Mouse (Mus musculus) embryonic facial prominence, embryonic 15.5 days (tissue): ENCODE measurements around the gene Sgsm2. TPM values are rescaled to one million over a fixed set of nuclear protein-coding genes. Genes with fewer than 3 reads are reported as not detected.

Experiments
- ATAC-seq: fragments of 200-750 bp; cut with Nextera tagmentation; 2 replicates; pipeline ENCODE4 v1.8.0; 2017; ENCODE audit warnings: low read depth, moderate TSS enrichment; ENCODE audit not compliant: insufficient number of reproducible peaks, low FRiP score, low TSS enrichment
- H3K27ac ChIP-seq: fragments of 300-500 bp; sonication (generic); replicated peaks from 2 replicates; pipeline ENCODE4 v1.5.1; 2015; ENCODE audit warnings: mild to moderate bottlenecking, inconsistent platforms
- H3K27me3 ChIP-seq: fragments of 300-500 bp; sonication (generic); 2 replicates; pipeline ENCODE4 v1.6.1; 2015; ENCODE audit warnings: inconsistent platforms
- H3K36me3 ChIP-seq: fragments of 300-500 bp; sonication (generic); 2 replicates; pipeline ENCODE4 v1.6.1; 2015; ENCODE audit warnings: mild to moderate bottlenecking, inconsistent platforms
- H3K4me1 ChIP-seq: fragments of 300-500 bp; sonication (generic); 2 replicates; pipeline ENCODE4 v1.6.1; 2015; ENCODE audit warnings: inconsistent platforms
- H3K4me2 ChIP-seq: fragments of 300-500 bp; sonication (generic); replicated peaks from 2 replicates; pipeline ENCODE4 v1.6.1; 2015; ENCODE audit warnings: mild to moderate bottlenecking, inconsistent platforms
- H3K4me3 ChIP-seq: fragments of 300-500 bp; sonication (generic); replicated peaks from 2 replicates; pipeline ENCODE4 v1.5.1; 2015; ENCODE audit warnings: mild to moderate bottlenecking, inconsistent platforms
- H3K9ac ChIP-seq: fragments of 300-500 bp; sonication (generic); 2 replicates; pipeline ENCODE4 v1.6.1; 2015; ENCODE audit warnings: inconsistent platforms
- H3K9me3 ChIP-seq: fragments of 300-500 bp; sonication (generic); replicated peaks from 2 replicates; pipeline ENCODE4 v1.6.1; 2016; ENCODE audit warnings: inconsistent platforms
- WGBS: fragments of 180-500 bp; shearing (Covaris S2); methylation state at CpG from one replicate; pipeline ENCODE4 v1.1.7; 2015; 5-methylcytosine and 5-hydroxymethylcytosine counted together
- polyA plus RNA-seq: library from polyadenylated mRNA; unstranded; fragments of >200 nt; fragmentation: Nextera tagmentation; extraction: Ambion mirVana; gene quantifications from 2 replicates; pipeline ENCODE4 v1.2.1, GENCODE M21; 2015

The Sgsm2 gene
- polyA plus RNA-seq, 1 experiment from 2014 or later = 6.8 TPM

DNA sequence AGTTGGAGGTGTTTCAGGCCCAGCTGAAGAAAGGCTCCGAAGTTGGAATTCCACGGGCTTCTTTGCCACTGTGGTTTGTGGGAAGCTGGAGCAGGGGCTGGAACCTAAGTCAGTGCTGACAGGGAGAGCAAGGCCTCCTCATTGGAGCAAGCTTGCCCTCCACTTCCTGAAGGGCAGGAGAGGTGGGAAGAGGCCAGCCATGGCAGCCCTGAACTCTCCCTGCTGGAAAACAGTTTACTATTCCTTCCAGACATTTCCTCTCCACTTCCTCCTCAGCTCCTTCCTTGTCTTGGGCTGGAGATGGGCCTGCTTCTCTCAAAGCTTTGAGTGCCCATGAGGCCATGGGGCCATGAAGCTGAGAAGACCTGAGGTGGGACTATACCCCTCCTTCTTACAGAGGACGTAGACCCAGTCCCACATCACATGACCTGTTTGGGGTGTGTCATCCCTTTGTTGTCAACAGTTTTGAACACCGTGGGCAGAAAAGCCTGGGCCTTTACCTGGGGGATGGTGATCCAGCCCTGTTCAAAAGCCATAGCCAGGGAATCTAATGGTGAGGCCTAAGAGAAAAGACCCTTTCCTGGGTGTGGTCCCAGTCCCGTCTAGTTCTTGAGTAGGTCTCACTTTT is 62.1 kb downstream of the Sgsm2 start:
- Histone ChIP-seq H3K27me3 (no peaks in the 10 kb centered on the region), H3K4me1 (peaks cover 60% of the 10 kb centered on the region), H3K36me3 (0 out of 2 replicates have a peak, but pooled peaks cover under 1% of the 10 kb centered on the region), H3K27ac (peak overlapping the region; percentile 56), H3K9me3 (no peaks in the 10 kb centered on the region), H3K4me2 (no peak overlapping the region), H3K9ac (no peak overlapping the region), H3K4me3 (no peak overlapping the region)
- WGBS = 49% methylated on average over 5 of the region's 5 CpGs
- no peak for ATAC-seq

DNA sequence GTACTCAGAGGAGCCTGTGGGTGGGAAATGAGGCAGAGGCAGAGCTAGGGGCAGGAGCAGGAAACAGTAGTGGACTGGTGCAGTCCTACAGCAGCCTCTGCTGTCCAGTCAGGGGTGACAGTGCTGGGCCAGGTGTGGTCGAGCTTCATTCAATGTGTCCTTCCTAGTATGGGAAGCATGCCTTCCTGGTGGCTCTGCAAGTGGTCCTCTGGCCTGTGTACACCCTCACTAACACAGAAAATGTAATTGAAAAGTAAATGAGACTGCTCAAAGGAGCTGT is 62.6 kb downstream of the Sgsm2 start:
- Histone ChIP-seq H3K27me3 (no peaks in the 10 kb centered on the region), H3K9ac (no peak overlapping the region), H3K27ac (peak overlapping the region; percentile 56), H3K4me2 (no peak overlapping the region), H3K36me3 (no peaks in the 10 kb centered on the region), H3K9me3 (no peaks in the 10 kb centered on the region), H3K4me3 (no peak overlapping the region), H3K4me1 (peaks cover 61% of the 10 kb centered on the region)
- 53% methylated on average over 1 of the region's 1 CpGs for WGBS
- no peak for ATAC-seq

DNA sequence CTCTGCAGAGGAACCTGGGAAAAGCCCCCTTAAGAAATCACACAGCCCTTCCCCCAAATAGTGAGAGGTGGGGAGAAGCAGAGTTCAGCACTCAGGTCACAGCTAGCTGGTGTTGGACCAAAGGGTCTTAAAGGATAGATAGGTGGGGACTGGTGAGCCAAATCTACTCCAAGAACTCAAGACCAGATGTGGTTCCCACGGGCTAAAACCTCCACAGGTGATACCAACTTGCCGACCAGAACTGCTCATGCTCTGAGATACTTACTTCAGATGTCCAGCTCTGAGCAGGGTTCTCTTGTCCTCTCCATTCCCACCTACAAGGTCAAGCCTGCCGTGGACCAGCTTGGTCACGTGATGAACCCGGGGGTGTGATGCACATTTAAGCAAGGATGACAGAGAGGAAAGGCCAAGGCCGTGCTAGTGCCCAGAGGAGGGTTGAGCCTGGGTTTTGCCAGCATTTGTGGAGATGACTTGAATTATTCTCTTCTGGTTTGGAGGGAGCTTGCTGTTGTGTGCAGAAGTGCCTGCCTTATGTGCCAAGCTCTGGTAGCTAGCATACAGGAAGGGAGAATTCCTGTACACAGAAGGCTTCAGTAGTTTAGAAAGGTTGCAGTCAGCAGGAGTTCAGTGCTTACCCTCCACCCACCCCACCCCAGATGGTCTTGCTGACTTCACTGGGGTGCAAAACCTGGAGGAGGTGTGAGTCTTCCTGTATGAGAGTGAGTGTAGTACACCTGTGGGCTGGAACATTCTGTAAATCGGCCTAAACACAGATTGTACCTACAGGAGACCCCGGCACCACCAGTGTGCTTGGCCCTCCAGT is 63.1 kb downstream of the Sgsm2 start:
- H3K27ac ChIP-seq = peak overlapping the region; percentile 56
- H3K27me3 ChIP-seq = no peaks in the 10 kb centered on the region
- H3K36me3 ChIP-seq = no peaks in the 10 kb centered on the region
- H3K4me3 ChIP-seq = no peak overlapping the region; the same call in 1 of the 2 replicates
- H3K9ac ChIP-seq = no peak overlapping the region
- peak overlapping the region; percentile 85 for H3K4me2 ChIP-seq
- 79% methylated on average over 8 of the region's 8 CpGs for WGBS
- peaks cover 59% of the 10 kb centered on the region for H3K4me1 ChIP-seq
- no peak for ATAC-seq
- H3K9me3 ChIP-seq = no peaks in the 10 kb centered on the region

DNA sequence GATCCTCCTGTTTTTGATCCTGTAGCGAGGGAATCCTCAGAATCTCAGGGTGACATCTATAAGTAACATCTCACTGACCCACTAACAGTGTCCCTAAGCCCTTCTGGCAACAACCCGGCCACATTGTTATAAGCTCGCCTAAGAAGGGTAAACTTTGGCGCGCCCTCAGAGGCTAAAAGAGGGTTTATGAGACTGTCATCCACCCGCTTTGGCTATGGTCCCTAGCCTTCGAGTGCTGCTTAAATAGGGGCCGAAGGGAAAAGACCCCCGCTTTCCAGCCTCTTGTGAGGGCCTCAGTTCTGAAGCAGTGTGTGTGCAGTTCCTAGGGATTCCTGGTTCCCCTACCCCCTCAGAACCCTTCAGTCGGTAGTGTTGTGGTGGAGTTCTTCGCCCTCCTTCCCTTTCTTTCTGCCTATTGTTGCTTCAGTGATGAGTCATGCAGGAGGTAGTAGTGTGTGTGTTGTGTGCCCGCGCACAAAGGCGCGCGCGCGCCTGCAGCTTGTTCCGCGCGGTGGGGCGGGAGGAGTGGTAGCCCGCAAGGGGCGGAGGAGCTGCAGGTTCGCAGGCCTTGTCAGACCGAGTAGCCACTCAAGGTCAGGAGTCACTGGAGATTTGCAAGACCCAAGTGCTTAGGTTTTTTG is 64.2 kb downstream of the Sgsm2 start:
- H3K9ac ChIP-seq = peak overlapping the region; percentile 39
- under 1% methylated on average over 26 of the region's 26 CpGs for WGBS
- no peak for ATAC-seq
- peak overlapping the region; percentile 96 for H3K4me3 ChIP-seq
- H3K27ac ChIP-seq = peak overlapping the region; percentile 97
- peak overlapping the region; percentile 85 for H3K4me2 ChIP-seq
- H3K36me3 ChIP-seq = no peaks in the 10 kb centered on the region
- H3K27me3 ChIP-seq = no peaks in the 10 kb centered on the region
- H3K4me1 ChIP-seq = peaks cover 61% of the 10 kb centered on the region
- no peaks in the 10 kb centered on the region for H3K9me3 ChIP-seq

DNA sequence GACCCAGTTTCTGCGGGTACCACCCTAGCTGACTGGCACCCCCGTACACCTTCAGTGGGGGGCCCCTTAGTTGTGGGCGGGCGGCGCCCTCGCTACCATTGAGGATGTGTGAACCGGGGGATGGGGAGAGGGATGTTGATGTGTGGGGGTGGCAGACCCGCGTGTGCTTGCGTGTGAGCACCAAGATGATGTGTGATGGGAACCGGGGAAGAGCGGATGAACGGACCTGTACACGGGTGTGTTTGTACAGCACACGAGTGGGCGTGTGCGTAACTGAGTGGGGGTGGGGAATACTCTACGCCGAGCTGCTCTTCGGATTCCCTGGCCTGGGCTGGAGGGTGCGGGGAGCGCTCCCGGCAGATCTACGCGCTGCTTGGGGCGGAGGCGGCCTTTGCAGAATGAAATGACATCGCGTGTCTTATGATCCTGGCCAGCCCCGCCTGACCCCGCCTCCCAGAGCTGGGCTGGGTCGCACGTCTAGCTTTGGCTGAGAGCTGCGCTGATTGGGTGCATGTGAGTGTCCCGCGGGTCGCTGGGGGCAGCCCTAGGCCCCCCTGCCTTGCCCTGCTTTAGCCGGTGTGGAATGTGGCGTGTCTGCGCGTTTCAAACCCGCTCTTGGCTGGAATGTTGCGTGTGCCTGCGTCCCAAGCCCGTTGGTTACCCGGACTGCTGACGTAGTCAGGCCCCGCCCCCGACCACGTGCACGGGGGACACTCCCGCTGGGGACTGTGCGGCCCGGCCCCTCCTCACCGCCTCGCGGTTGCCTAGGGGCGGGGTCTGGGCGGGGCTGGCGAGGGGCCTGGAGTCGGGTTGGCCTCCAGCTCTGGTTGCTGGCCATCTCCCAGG is 65.0 kb downstream of the Sgsm2 start:
- WGBS = under 1% methylated on average over 61 of the region's 61 CpGs
- no peaks in the 10 kb centered on the region for H3K36me3 ChIP-seq
- H3K4me2 ChIP-seq = peak overlapping the region; percentile 85
- peak overlapping the region; percentile 96 for H3K4me3 ChIP-seq
- H3K9ac ChIP-seq = peak overlapping the region; percentile 75
- H3K27me3 ChIP-seq = no peaks in the 10 kb centered on the region
- H3K4me1 ChIP-seq = peaks cover 54% of the 10 kb centered on the region
- peak overlapping the region; percentile 97 for H3K27ac ChIP-seq
- no peaks in the 10 kb centered on the region for H3K9me3 ChIP-seq
- ATAC-seq = peak; percentile 83

DNA sequence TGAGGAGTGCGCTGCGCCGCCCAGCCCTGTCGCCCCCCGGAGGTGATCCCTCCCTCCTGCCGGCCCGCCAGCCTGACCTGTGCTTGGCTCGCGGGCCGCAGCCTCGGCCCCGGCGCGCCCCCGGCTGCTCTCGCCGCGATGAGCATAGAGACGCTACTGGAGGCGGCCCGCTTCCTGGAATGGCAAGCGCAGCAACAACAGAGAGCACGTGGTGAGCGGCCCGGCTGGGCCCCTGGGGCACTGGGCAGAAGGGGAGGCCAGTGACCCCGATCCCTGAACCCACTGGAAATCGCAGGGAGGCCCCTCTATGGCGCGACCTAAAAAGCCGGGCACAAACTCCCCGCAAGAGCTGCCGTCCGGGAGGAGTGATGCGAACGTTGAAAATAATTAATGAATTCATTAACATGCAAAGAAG is 65.7 kb downstream of the Sgsm2 start:
- H3K27ac ChIP-seq = peak overlapping the region; percentile 97
- WGBS = under 1% methylated on average over 35 of the region's 35 CpGs
- H3K36me3 ChIP-seq = no peaks in the 10 kb centered on the region
- no peak for ATAC-seq
- H3K4me1 ChIP-seq = peaks cover 47% of the 10 kb centered on the region
- H3K27me3 ChIP-seq = no peaks in the 10 kb centered on the region
- H3K9me3 ChIP-seq = no peaks in the 10 kb centered on the region
- H3K9ac ChIP-seq = peak overlapping the region; percentile 75
- peak overlapping the region; percentile 96 for H3K4me3 ChIP-seq
- H3K4me2 ChIP-seq = peak overlapping the region; percentile 85

DNA sequence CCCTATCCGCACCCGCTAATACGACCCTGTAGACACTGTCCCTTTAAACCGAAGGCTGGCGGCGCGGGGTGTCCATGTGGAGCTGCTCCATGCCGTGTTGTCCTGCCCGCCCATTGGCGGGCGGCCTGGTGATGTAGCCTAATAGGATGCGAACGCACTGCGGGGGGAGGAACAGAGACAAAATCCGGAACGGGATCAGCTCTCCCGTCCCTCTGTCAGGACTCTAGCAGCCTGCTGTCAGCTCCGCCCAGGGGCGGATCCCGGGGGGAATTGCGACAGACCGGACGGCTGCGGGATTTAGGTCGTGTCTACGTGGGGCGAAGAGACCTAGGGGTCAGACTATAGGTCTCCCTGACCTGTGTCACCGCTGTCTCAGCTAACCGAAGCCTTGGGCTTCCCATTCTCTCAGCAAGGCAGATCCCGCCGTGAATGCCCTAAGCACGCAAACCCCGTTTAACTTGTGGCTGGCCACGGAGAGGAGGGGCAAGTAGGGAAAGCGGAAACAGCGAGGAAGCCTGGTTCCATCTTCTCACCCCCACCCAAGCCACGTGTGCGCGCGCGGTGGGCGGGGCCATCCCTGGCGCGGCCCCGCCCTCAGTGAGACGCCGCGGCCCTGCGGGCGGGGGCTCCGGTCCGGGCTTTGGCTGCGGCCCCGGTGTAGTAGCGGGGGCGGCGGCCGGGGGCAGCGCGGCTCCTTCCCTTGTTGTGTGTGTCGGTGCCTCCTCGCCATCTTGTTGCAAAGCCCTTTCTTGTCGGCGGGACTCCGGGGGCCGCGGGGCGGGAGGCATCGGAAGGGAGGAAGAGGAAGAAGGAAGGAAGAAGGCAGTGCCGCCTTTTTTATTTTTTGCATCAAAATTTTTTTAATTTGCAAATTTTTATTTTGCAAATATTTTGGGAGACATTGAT is 66.4 kb downstream of the Sgsm2 start, which contains the start of gene Mnt:
Gene Mnt, plus strand, starts transcription at position 665 of the 906 bp plus-strand sequence.
- Histone ChIP-seq H3K27me3 (no peaks in the 10 kb centered on the region), H3K27ac (peak within 1 kb of the TSS; percentile 97), H3K4me3 (peak within 1 kb of the TSS; percentile 96), H3K36me3 (no peaks in the 10 kb centered on the region), H3K4me2 (peak within 1 kb of the TSS; percentile 85), H3K4me1 (peaks cover 40% of the 10 kb centered on the region), H3K9ac (peak within 1 kb of the TSS; percentile 75), H3K9me3 (no peaks in the 10 kb centered on the region)
- peak; percentile 88 for ATAC-seq
- under 1% methylated on average over 70 of the region's 70 CpGs for whole genome bisulfite sequencing

DNA sequence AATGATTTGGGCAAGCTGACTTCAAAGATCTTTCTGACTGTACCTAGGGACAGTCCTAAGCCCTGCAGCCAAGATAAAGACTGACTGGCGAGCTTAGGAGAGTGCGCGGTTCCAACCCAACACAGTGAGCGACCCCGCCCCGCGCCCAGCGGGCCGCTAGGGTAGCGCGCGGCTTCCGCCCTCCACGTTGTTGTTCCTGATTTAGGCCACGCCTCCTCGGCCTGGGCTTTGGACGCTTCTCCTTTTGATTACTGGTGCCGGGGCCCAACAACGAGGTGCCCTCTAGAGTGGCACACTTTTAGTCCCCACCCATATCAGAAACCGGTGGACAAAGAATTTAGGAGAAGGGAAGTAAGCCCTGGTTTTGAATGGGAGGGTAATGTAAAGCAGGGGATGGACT is 67.0 kb downstream of the Sgsm2 start:
- Histone ChIP-seq H3K9me3 (no peaks in the 10 kb centered on the region), H3K9ac (no peak overlapping the region; the same call in 1 of the 2 replicates), H3K36me3 (no peaks in the 10 kb centered on the region), H3K4me3 (peak overlapping the region; percentile 96), H3K27me3 (no peaks in the 10 kb centered on the region), H3K4me2 (peak overlapping the region; percentile 85), H3K4me1 (peaks cover 38% of the 10 kb centered on the region), H3K27ac (peak overlapping the region; percentile 97)
- WGBS = under 1% methylated on average over 20 of the region's 20 CpGs
- peak; percentile 27; the same call in 1 of the 2 replicates for ATAC-seq

DNA sequence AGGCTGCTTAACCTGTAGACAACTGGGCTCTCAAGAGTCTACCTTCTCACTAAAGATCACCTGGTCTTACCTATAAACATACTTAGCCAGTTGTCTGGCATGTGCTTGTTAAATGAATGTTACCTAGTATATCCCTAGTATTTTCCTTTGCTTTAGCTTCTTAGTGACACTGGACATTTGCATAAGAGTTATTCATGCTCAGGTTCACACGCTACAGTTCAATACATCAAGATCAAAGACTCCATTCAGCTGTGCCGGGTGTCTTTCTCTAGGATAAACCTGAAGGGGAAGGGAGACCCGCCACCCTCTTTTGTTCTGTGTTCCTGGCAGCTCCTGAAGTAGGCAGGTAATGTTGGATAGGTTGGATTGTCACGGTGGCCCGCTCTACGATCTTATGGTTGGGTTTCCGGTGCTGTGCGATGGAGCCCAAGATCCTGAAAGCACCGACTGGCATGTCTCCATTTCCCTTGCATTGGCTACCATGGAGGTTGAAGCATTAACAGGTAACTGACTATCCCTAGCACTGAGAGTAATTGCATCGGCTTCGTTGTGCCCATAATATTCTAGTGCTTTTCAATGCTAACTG is 67.8 kb downstream of the Sgsm2 start:
- Histone ChIP-seq H3K4me3 (peak overlapping the region; percentile 96), H3K9ac (no peak overlapping the region), H3K4me1 (peaks cover 31% of the 10 kb centered on the region), H3K4me2 (peak overlapping the region; percentile 85), H3K9me3 (no peaks in the 10 kb centered on the region), H3K36me3 (no peaks in the 10 kb centered on the region), H3K27ac (peak overlapping the region; percentile 97; the same call in 1 of the 2 replicates), H3K27me3 (no peaks in the 10 kb centered on the region)
- no peak for ATAC-seq
- 16% methylated on average over 11 of the region's 11 CpGs for WGBS
